Mouse (Mus musculus): ENCODE data around the gene Crygc.

DNA sequence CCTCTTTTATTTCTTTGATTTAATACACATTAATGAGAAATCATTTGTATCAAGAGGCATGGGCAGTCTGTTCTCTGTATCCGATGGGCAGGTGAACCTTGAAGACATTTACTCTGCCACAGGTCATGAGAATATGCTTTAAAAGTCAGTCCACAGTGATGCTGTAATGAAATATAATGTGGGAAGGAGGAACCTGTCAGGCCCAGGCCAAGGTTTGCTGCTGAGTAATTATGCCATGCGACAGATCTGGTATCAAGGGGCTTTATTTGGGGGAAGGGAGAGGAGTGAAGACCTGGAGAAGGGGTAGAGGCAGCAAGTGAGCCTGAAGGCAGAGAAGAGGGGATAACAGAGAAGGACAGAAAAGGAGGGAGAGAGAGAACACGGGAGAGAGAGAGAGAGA is 33.8 kb downstream of the Crygc start:
- no peak for TF ChIP-seq CTCF (IDR thresholded peaks at IDR 0.05; ENCODE audit: insufficient read depth, low read length)
- TF ChIP-seq POLR2A (IDR thresholded peaks at IDR 0.05; ENCODE audit: borderline replicate concordance, extremely low read depth, low read depth, low read length) = no peak
